Mouse (Mus musculus): Measurements from ENCODE around the gene Olfr1174-ps. TPM values are rescaled to one million over a fixed set of nuclear protein-coding genes. Genes with fewer than 3 reads are reported as not detected.

Olfr1174-ps gene
- total RNA-seq (2017) = not detected in 2 replicates

GRCm38 (mm10) chr2:88315035-88315434 lies at the start of gene Olfr1174-ps:
Olfr1174-ps (minus strand) TSS chr2:88315135.
- no peak for ATAC-seq (ENCODE audit: extremely low read depth, insufficient number of reproducible peaks, low FRiP score, poor library complexity, severe bottlenecking)

- ATAC-seq (ENCODE audit: extremely low read depth, insufficient number of reproducible peaks, low FRiP score, poor library complexity, severe bottlenecking) = no peak
Measured at GRCm38 (mm10) chr2:88356304-88356703, 41.4 kb upstream of the Olfr1174-ps start.

- ATAC-seq (ENCODE audit: extremely low read depth, insufficient number of reproducible peaks, low FRiP score, poor library complexity, severe bottlenecking) = no peak
Measured at GRCm38 (mm10) chr2:88346392-88346791, 31.5 kb upstream of the Olfr1174-ps start, which contains the start of gene Olfr1177-ps. Olfr1177-ps (minus strand) TSS chr2:88346492.

- ATAC-seq (ENCODE audit: extremely low read depth, insufficient number of reproducible peaks, low FRiP score, poor library complexity, severe bottlenecking) = no peak
Measured at GRCm38 (mm10) chr2:88336421-88336820, 21.5 kb upstream of the Olfr1174-ps start, which contains the start of gene Olfr1176. Olfr1176 (plus strand) TSS chr2:88336721.

- ATAC-seq (ENCODE audit: extremely low read depth, insufficient number of reproducible peaks, low FRiP score, poor library complexity, severe bottlenecking) = no peak
Measured at GRCm38 (mm10) chr2:88327115-88327514, 12.2 kb upstream of the Olfr1174-ps start, which contains the start of gene Olfr1175-ps. Olfr1175-ps (minus strand) TSS chr2:88327215.

GRCm38 (mm10) chr2:88279775-88280174 lies 35.2 kb downstream of the Olfr1174-ps start, which contains the start of gene Olfr1173:
Olfr1173 (minus strand) TSS chr2:88279875.
- ATAC-seq (ENCODE audit: extremely low read depth, insufficient number of reproducible peaks, low FRiP score, poor library complexity, severe bottlenecking) = no peak

Other genes with a start within 250 kb of the Olfr1174-ps start
- gene Olfr1163, start 243.3 kb downstream of the Olfr1174-ps start, total RNA-seq (2017) = not detected in 2 replicates
- gene Olfr1164, start 221.2 kb downstream of the Olfr1174-ps start, total RNA-seq (2017) = not detected in 2 replicates
- not detected in 2 replicates for gene Olfr1166, start 186.9 kb downstream of the Olfr1174-ps start, total RNA-seq (2017)
- not detected in 2 replicates for gene Olfr1167, start 159.9 kb downstream of the Olfr1174-ps start, total RNA-seq (2017)
- gene Olfr1168, start 133.3 kb downstream of the Olfr1174-ps start, total RNA-seq (2017) = not detected in 2 replicates
- not detected in 2 replicates for gene Olfr1170, start 86.8 kb downstream of the Olfr1174-ps start, total RNA-seq (2017)
- 0.35 TPM in 1 of 2 replicates, not detected in the other for gene Olfr1173, start 35.3 kb downstream of the Olfr1174-ps start, total RNA-seq (2017)
- 0.12 TPM in 2 replicates for gene Olfr1175-ps, start 12.1 kb upstream of the Olfr1174-ps start, total RNA-seq (2017)
- gene Olfr1176, start 21.6 kb upstream of the Olfr1174-ps start, total RNA-seq (2017) = 0.49 TPM in 1 of 2 replicates, not detected in the other
- gene Olfr1177-ps, start 31.4 kb upstream of the Olfr1174-ps start, total RNA-seq (2017) = not detected in 2 replicates
- not detected in 2 replicates for gene Olfr1178, start 71.9 kb upstream of the Olfr1174-ps start, total RNA-seq (2017)
- not detected in 2 replicates for gene Olfr1179, start 91.3 kb upstream of the Olfr1174-ps start, total RNA-seq (2017)
- gene Olfr1180, start 104.0 kb upstream of the Olfr1174-ps start, total RNA-seq (2017) = not detected in 2 replicates
- gene Olfr1181, start 111.0 kb upstream of the Olfr1174-ps start, total RNA-seq (2017) = 0.12 TPM in 1 of 2 replicates, not detected in the other
- not detected in 2 replicates for gene Gm13757, start 134.0 kb upstream of the Olfr1174-ps start, total RNA-seq (2017)
- 0.12 TPM in 1 of 2 replicates, not detected in the other for gene Olfr1183, start 139.7 kb upstream of the Olfr1174-ps start, total RNA-seq (2017)
- not detected in 2 replicates for gene Olfr1184, start 168.5 kb upstream of the Olfr1174-ps start, total RNA-seq (2017)
- not detected in 2 replicates for gene Olfr1185-ps1, start 178.2 kb upstream of the Olfr1174-ps start, total RNA-seq (2017)
- gene Olfr1186, start 203.4 kb upstream of the Olfr1174-ps start, total RNA-seq (2017) = not detected in 2 replicates
- gene Olfr1188, start 241.8 kb upstream of the Olfr1174-ps start, total RNA-seq (2017) = not detected in 2 replicates

Data from neutrophil, adult 5-6 weeks (primary cell).